Mouse (Mus musculus): ENCODE measurements around the gene Slc22a5. TPM values are rescaled to one million over a fixed set of nuclear protein-coding genes. Genes with fewer than 3 reads are reported as not detected.
A peak's percentile ranks its signal among the peaks of the same experiment; 100 is the strongest.

The Slc22a5 gene
- polyA plus RNA-seq, 1 experiment from 2014 or later = 11.3 TPM

DNA sequence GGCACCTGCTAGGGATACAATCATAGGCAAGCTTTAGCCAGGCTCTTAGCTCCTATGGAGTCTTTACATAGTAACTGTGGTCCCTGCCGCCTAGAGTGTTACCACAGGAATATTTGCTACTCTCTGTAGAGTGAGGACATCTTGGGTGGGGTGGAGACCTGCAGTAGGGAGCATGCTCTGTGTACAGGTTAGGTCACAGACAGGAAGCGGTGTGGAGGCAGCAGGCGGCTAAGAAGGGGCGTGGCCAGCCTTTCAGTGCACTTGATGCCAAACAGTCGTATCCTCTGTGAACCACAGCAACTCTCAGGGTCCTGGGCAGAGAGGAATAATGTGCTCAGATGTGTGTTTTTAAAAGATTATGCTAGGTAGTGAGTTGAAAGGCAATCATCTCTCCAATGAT is 39.7 kb downstream of the Slc22a5 start:
- H3K36me3 ChIP-seq (replicated peaks) = no peaks in the 10 kb centered on the region
- no peak overlapping the region for H3K4me3 ChIP-seq
- H3K9me3 ChIP-seq = no peaks in the 10 kb centered on the region
- H3K9ac ChIP-seq = no peak overlapping the region
- H3K4me1 ChIP-seq = no peaks in the 10 kb centered on the region
- H3K27ac ChIP-seq = no peak overlapping the region
- no peak for ATAC-seq (replicated peaks)
- WGBS = 50% methylated on average over 5 of the region's 5 CpGs
- H3K27me3 ChIP-seq (replicated peaks) = no peaks in the 10 kb centered on the region
- H3K4me2 ChIP-seq = no peak overlapping the region

DNA sequence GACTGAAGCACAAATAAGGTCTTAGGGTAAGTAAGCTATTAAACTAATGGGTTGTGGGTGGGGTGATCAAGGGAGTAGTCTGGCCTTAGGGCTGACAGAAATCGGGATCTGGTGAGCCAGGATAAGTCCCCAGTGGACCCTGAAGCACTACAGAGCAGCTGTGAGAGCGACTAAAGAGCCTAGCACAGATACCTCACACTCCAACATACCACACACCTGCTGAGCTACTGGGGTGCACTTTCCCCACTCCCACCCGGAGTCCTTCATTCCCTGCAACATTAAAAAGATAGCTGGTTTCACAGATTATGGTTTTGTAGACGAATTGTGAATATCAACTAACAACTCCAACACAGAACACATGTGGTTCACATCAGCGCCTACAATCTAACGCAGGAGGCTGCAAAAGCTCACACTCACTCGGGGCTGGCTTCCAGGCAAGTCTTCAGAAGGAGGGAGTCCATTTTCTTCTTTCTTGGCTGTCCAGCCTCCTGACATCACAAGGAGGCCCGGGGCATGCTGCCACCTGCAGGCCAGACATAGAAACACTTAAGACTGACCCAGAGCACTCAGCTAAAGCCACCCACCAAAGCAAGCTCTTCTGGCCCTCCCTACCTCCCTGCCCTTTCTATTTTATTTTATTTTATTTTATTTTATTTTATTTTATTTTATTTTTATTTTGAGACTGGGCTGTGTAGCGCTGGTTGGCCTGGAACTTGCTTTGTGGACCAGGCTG is 41.7 kb downstream of the Slc22a5 start:
- Histone ChIP-seq H3K27me3 (replicated peaks) (no peaks in the 10 kb centered on the region), H3K27ac (no peak overlapping the region), H3K4me2 (peak overlapping the region; percentile 9; the same call in 1 of the 2 replicates), H3K4me1 (no peaks in the 10 kb centered on the region), H3K4me3 (no peak overlapping the region), H3K9ac (no peak overlapping the region), H3K36me3 (replicated peaks) (no peaks in the 10 kb centered on the region), H3K9me3 (no peaks in the 10 kb centered on the region)
- WGBS = 32% methylated on average over 9 of the region's 9 CpGs
- peak; percentile 58; the same call in 1 of the 2 replicates for ATAC-seq (replicated peaks)

DNA sequence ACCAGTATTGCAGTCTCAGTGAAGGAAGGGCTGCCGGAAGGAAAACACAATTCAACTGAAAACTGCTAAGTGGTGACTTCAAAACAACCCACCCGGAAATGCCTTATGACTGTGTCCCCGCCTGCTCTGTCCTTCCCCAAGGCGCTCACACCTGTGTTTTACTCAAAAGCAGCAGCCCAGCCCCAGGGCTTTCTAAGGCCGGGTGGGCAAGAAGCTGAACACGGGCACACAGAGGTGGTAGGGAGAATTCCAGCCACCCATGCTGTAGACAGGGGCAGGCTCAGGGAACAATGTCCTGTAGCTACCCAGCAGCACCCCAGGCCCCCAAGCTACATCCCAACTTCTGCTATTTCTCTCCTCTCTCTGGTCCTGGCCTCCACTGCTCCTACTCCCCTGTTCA is 45.8 kb downstream of the Slc22a5 start:
- ATAC-seq (replicated peaks) = no peak
- WGBS = 83% methylated on average over 6 of the region's 6 CpGs
- no peak overlapping the region for H3K27ac ChIP-seq

GRCm38 (mm10) chr11:53843106-53843505 is 48.4 kb downstream of the Slc22a5 start:
- Histone ChIP-seq H3K4me2 (no peak overlapping the region), H3K4me1 (no peaks in the 10 kb centered on the region), H3K4me3 (no peak overlapping the region), H3K36me3 (replicated peaks) (no peaks in the 10 kb centered on the region), H3K9ac (no peak overlapping the region), H3K9me3 (no peaks in the 10 kb centered on the region), H3K27me3 (replicated peaks) (no peaks in the 10 kb centered on the region), H3K27ac (no peak overlapping the region)
- no peak for ATAC-seq (replicated peaks)
- WGBS = 71% methylated on average over 10 of the region's 10 CpGs

More for the DNA sequence above, 45.8 kb downstream of the Slc22a5 start:
- Histone ChIP-seq H3K9me3 (no peaks in the 10 kb centered on the region), H3K4me2 (no peak overlapping the region), H3K9ac (no peak overlapping the region), H3K4me3 (no peak overlapping the region), H3K27me3 (replicated peaks) (no peaks in the 10 kb centered on the region), H3K4me1 (no peaks in the 10 kb centered on the region), H3K36me3 (replicated peaks) (no peaks in the 10 kb centered on the region)

- Histone ChIP-seq H3K27ac (no peak overlapping the region), H3K4me2 (no peak overlapping the region), H3K9me3 (no peaks in the 10 kb centered on the region), H3K36me3 (replicated peaks) (no peaks in the 10 kb centered on the region), H3K27me3 (replicated peaks) (no peaks in the 10 kb centered on the region), H3K4me3 (no peak overlapping the region), H3K9ac (no peak overlapping the region), H3K4me1 (no peaks in the 10 kb centered on the region)
- 36% methylated on average over 4 of the region's 4 CpGs for WGBS
- ATAC-seq (replicated peaks) = no peak
These were observed 49.3 kb downstream of the Slc22a5 start for GRCm38 (mm10) chr11:53842161-53842581.

- no peaks in the 10 kb centered on the region for H3K27me3 ChIP-seq (replicated peaks)
- no peaks in the 10 kb centered on the region for H3K4me1 ChIP-seq
- H3K9me3 ChIP-seq = no peaks in the 10 kb centered on the region
- ATAC-seq (replicated peaks) = no peak
- WGBS = 83% methylated on average over 12 of the region's 12 CpGs
- no peaks in the 10 kb centered on the region for H3K36me3 ChIP-seq (replicated peaks)
- no peak overlapping the region for H3K4me3 ChIP-seq
- H3K4me2 ChIP-seq = no peak overlapping the region
- no peak overlapping the region for H3K9ac ChIP-seq
- H3K27ac ChIP-seq = no peak overlapping the region
These were observed 49.9 kb downstream of the Slc22a5 start for GRCm38 (mm10) chr11:53841514-53841913.

- 69% methylated on average over 8 of the region's 8 CpGs for WGBS
- no peaks in the 10 kb centered on the region for H3K9me3 ChIP-seq
- ATAC-seq (replicated peaks) = no peak
These were observed 51.5 kb downstream of the Slc22a5 start for GRCm38 (mm10) chr11:53839663-53840642.

DNA sequence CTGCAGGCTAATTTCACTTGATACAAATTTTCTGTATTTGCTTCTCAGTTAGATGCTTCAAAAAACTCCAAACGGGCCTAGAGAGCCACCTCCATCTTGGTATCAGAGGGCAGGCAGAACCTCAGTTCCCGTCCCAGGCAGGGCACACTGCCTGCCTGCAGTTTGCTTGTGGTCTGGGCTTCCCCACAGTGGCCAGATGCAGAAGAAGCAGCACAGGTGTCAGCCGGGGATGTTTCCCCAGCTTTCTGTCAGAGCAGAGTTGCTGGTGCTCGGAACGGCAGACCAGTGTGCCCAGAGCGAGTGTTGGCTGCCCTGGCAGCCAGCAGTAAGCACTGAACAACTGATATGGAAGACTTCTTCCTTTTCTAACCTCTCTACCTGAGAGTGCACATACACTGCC is 52.3 kb downstream of the Slc22a5 start:
- Histone ChIP-seq H3K4me3 (no peak overlapping the region), H3K9me3 (no peaks in the 10 kb centered on the region), H3K4me2 (no peak overlapping the region), H3K36me3 (replicated peaks) (no peaks in the 10 kb centered on the region), H3K4me1 (no peaks in the 10 kb centered on the region), H3K27me3 (replicated peaks) (no peaks in the 10 kb centered on the region), H3K27ac (no peak overlapping the region), H3K9ac (no peak overlapping the region)
- ATAC-seq (replicated peaks) = no peak
- WGBS = 86% methylated on average over 6 of the region's 6 CpGs

More at GRCm38 (mm10) chr11:53839663-53840642, 51.5 kb downstream of the Slc22a5 start:
- H3K9ac ChIP-seq = no peak overlapping the region
- H3K27ac ChIP-seq = no peak overlapping the region
- no peak overlapping the region for H3K4me2 ChIP-seq
- H3K4me1 ChIP-seq = no peaks in the 10 kb centered on the region
- no peaks in the 10 kb centered on the region for H3K27me3 ChIP-seq (replicated peaks)
- H3K36me3 ChIP-seq (replicated peaks) = no peaks in the 10 kb centered on the region
- no peak overlapping the region for H3K4me3 ChIP-seq

DNA sequence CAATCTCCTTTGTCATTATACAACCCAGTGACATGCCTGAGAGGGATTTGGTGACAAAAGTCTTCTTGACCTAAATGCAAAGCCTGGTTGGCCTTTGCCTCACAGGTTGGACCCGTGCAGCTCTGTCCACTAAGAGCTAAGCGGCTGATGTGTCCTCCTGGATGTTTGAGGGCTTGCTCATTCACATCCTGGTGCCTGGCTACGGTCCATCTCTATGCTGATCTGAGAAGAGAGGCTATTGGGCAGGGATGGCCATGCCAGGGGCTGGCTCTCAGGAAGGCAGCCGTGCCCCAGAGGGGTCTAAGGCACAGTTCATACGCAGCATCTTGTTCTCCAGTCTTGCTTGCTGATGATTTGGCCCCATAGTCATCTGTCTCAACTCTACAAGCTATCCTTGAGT is 53.7 kb downstream of the Slc22a5 start:
- Histone ChIP-seq H3K27ac (no peak overlapping the region), H3K9me3 (no peaks in the 10 kb centered on the region), H3K4me1 (no peaks in the 10 kb centered on the region), H3K4me2 (no peak overlapping the region), H3K4me3 (no peak overlapping the region), H3K9ac (no peak overlapping the region), H3K36me3 (replicated peaks) (no peaks in the 10 kb centered on the region), H3K27me3 (replicated peaks) (no peaks in the 10 kb centered on the region)
- WGBS = 94% methylated on average over 5 of the region's 5 CpGs
- ATAC-seq (replicated peaks) = no peak

GRCm38 (mm10) chr11:53835379-53836010 is 56.0 kb downstream of the Slc22a5 start:
- Histone ChIP-seq H3K9ac (no peak overlapping the region), H3K4me1 (no peaks in the 10 kb centered on the region), H3K4me2 (no peak overlapping the region), H3K27me3 (replicated peaks) (no peaks in the 10 kb centered on the region), H3K36me3 (replicated peaks) (no peaks in the 10 kb centered on the region), H3K27ac (no peak overlapping the region), H3K4me3 (no peak overlapping the region), H3K9me3 (no peaks in the 10 kb centered on the region)
- WGBS = 93% methylated on average over 4 of the region's 4 CpGs
- ATAC-seq (replicated peaks) = no peak

- 91% methylated on average over 4 of the region's 4 CpGs for WGBS
These were observed 66.1 kb downstream of the Slc22a5 start for GRCm38 (mm10) chr11:53825409-53825808.

DNA sequence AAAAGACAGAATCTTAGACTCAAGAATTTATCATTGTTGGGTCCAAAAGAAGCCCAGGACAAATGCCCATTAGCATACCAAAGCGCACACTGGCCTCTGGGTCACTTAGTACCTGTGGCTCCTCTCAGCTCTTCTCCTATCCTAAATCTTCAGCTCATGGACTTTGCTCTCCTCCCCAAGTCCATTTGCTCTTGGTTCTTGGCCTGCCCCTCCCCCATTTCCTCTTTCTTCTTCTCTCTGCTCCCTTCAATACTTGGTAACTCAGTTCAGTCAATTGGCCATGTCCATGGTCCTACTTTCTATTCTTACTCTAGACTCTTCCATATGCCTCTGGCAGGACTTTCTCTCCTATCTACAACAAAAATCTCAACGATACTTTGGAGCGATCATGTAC is 69.5 kb downstream of the Slc22a5 start:
- no peaks in the 10 kb centered on the region for H3K36me3 ChIP-seq (replicated peaks)
- H3K4me2 ChIP-seq = no peak overlapping the region
- H3K4me3 ChIP-seq = no peak overlapping the region
- H3K9me3 ChIP-seq = no peaks in the 10 kb centered on the region
- H3K27ac ChIP-seq = no peak overlapping the region
- WGBS = 92% methylated on average over 3 of the region's 3 CpGs
- H3K4me1 ChIP-seq = no peaks in the 10 kb centered on the region
- H3K9ac ChIP-seq = no peak overlapping the region
- no peak for ATAC-seq (replicated peaks)
- H3K27me3 ChIP-seq (replicated peaks) = no peaks in the 10 kb centered on the region

More at GRCm38 (mm10) chr11:53825409-53825808, 66.1 kb downstream of the Slc22a5 start:
- no peak overlapping the region for H3K4me3 ChIP-seq
- H3K4me2 ChIP-seq = no peak overlapping the region
- no peak overlapping the region for H3K9ac ChIP-seq
- no peak for ATAC-seq (replicated peaks)
- no peaks in the 10 kb centered on the region for H3K9me3 ChIP-seq
- H3K36me3 ChIP-seq (replicated peaks) = no peaks in the 10 kb centered on the region
- no peak overlapping the region for H3K27ac ChIP-seq
- H3K4me1 ChIP-seq = no peaks in the 10 kb centered on the region
- H3K27me3 ChIP-seq (replicated peaks) = no peaks in the 10 kb centered on the region

All from midbrain, embryonic 15.5 days (tissue).